Mouse (Mus musculus) C2C12 (cell line): ENCODE data around the gene Rpl13. TPM values are rescaled to one million over a fixed set of nuclear protein-coding genes. Genes with fewer than 3 reads are reported as not detected.

ENCODE experiments used
- H3K27me3 ChIP-seq: one replicate; pipeline ENCODE4 v1.6.1; 2011; ENCODE audit not compliant: control insufficient read depth, insufficient read depth, insufficient read length
- H3K36me3 ChIP-seq: one replicate; pipeline ENCODE4 v1.6.1; 2011; ENCODE audit not compliant: control insufficient read depth, insufficient read depth
- H3K4me3 ChIP-seq: one replicate; pipeline ENCODE4 v1.5.1; 2011; ENCODE audit warnings: mild to moderate bottlenecking, control low read depth; ENCODE audit not compliant: poor library complexity, insufficient read depth, severe bottlenecking
- H3K79me2 ChIP-seq: one replicate; pipeline ENCODE4 v1.6.1; 2011; ENCODE audit not compliant: control insufficient read depth, insufficient read depth
- H3K79me3 ChIP-seq: one replicate; pipeline ENCODE4 v1.6.1; 2011; ENCODE audit warnings: low read depth, control low read depth
- H3ac ChIP-seq: one replicate; pipeline ENCODE3; 2011; ENCODE audit warnings: low read depth; ENCODE audit not compliant: control insufficient read depth, insufficient read length
- CEBPB ChIP-seq: IDR thresholded peaks from one replicate; pipeline ENCODE4 v1.6.1; 2011; ENCODE audit warnings: low read depth, mild to moderate bottlenecking, control low read depth, moderate library complexity
- CTCF ChIP-seq: IDR thresholded peaks from one replicate; pipeline ENCODE4 v1.5.1; 2011; ENCODE audit not compliant: control insufficient read depth, insufficient read depth, insufficient read length
- FOSL1 ChIP-seq: IDR thresholded peaks from one replicate; pipeline ENCODE4 v1.8.0; 2011; ENCODE audit warnings: mild to moderate bottlenecking, low read length; ENCODE audit not compliant: poor library complexity, insufficient read depth, severe bottlenecking
- MAX ChIP-seq: IDR thresholded peaks from one replicate; pipeline ENCODE4 v1.6.1; 2011; ENCODE audit warnings: mild to moderate bottlenecking, control low read depth
- MYOD1 ChIP-seq: IDR thresholded peaks from one replicate; pipeline ENCODE4 v1.6.1; 2011; ENCODE audit warnings: low read depth; ENCODE audit not compliant: control insufficient read depth, insufficient read length
- MYOG ChIP-seq: IDR thresholded peaks from one replicate; pipeline ENCODE4 v1.6.1; 2011; ENCODE audit not compliant: control insufficient read depth, insufficient read length; ENCODE audit errors: extremely low read depth
- USF1 ChIP-seq: IDR thresholded peaks from one replicate; pipeline ENCODE4 v1.6.1; 2011; ENCODE audit warnings: low read depth, mild to moderate bottlenecking, control low read depth, moderate library complexity
- polyA plus RNA-seq: library from polyadenylated mRNA; unstranded; fragments of >200 nt; fragmentation: generic; extraction: Trizol; gene quantifications from one replicate; pipeline ENCODE4 v1.2.1, GENCODE M21; 2012; ENCODE audit warnings: missing spikeins

Rpl13 gene
- polyA plus RNA-seq, 1 experiment = 3,422 TPM

- Histone ChIP-seq H3ac (peak overlapping the region; percentile 73), H3K27me3 (no peaks in the 10 kb centered on the region), H3K79me3 (peaks cover 22% of the 10 kb centered on the region), H3K4me3 (peak overlapping the region; percentile 63), H3K36me3 (no peaks in the 10 kb centered on the region), H3K79me2 (peaks cover 48% of the 10 kb centered on the region)
- TF ChIP-seq FOSL1 (no peak), MAX (no peak), MYOD1 (no peak), USF1 (no peak), MYOG (no peak), CEBPB (no peak), CTCF (no peak)
Observed at GRCm38 (mm10) chr8:123066101-123066683, 36.0 kb upstream of the Rpl13 start.

DNA sequence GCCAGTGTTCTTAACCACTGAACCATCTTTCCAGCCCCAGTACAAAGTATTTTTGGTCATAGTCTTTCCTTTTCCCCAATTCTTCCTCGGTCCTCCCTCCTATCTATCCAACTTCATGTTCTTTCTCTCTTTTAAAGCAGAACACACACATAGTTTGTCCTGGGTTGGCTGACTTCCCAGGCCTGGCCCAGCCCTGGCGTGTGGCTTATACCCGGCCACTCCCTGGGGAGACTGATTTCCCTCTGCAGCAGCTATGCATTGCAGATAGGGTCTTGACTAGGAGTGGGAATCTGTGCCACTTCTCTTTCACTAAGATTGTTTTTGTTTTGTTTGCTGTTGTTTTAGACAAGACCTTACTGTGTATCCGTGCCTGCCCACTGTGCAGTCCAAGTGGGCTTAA is 31.0 kb upstream of the Rpl13 start:
- peaks cover 15% of the 10 kb centered on the region for H3K36me3 ChIP-seq
- H3ac ChIP-seq = no peak overlapping the region
- TF ChIP-seq FOSL1 (no peak), CTCF (no peak), MAX (no peak)
- no peaks in the 10 kb centered on the region for H3K27me3 ChIP-seq
- peaks cover 31% of the 10 kb centered on the region for H3K79me2 ChIP-seq
- H3K4me3 ChIP-seq = no peak overlapping the region
- H3K79me3 ChIP-seq = peaks cover 17% of the 10 kb centered on the region

GRCm38 (mm10) chr8:123077213-123077612 is 24.9 kb upstream of the Rpl13 start:
- no peak overlapping the region for H3K4me3 ChIP-seq
- H3K27me3 ChIP-seq = no peaks in the 10 kb centered on the region
- TF ChIP-seq CEBPB (no peak), CTCF (no peak), FOSL1 (no peak), MYOD1 (no peak), MAX (no peak), MYOG (no peak), USF1 (no peak)
- H3ac ChIP-seq = no peak overlapping the region
- no peaks in the 10 kb centered on the region for H3K79me3 ChIP-seq
- peaks cover 50% of the 10 kb centered on the region for H3K36me3 ChIP-seq
- no peaks in the 10 kb centered on the region for H3K79me2 ChIP-seq

DNA sequence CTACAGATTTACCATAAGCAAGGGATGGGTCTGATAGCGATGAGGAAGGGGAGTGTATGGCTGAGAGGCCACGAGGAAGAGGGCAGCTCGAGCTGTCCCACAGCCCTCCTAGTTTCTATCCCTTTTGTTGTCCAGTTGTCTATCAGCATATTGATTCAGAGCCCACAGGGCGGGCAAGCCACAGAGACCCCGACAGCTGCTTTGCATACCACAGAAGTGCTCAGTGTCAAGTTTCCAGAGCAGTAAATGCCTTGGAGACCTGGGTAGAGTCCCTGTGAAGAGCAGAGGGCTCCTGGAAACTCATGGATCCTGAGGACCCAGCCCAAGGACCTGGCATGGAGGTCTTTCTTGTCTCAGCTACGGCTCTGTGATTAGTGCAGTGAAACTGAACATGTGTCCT is 19.2 kb upstream of the Rpl13 start:
- TF ChIP-seq MYOD1 (no peak), MYOG (no peak), USF1 (no peak), CEBPB (no peak), MAX (no peak), CTCF (no peak), FOSL1 (no peak)
- no peaks in the 10 kb centered on the region for H3K27me3 ChIP-seq
- peaks cover 52% of the 10 kb centered on the region for H3K36me3 ChIP-seq
- H3K4me3 ChIP-seq = no peak overlapping the region
- no peaks in the 10 kb centered on the region for H3K79me3 ChIP-seq
- H3K79me2 ChIP-seq = no peaks in the 10 kb centered on the region
- H3ac ChIP-seq = no peak overlapping the region

DNA sequence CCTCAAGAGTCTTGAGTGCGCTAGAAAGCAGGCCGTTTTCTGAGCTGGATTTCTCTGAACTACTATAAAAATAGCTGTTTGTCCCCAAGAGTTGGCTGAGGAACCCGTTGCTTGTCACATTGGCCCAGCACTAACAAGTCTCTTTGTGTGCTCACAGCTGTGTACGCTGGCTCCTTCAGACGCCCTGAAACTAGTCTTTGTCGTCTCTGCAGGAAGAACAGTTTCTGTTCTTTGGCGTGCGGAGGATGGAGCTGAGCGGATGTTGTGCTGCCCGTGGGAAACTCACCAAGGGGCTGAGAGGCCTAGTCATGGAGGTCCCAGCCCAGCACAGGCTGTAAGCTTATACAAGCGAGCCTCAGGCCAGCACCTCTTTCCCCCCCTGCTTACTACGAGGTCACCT is 18.5 kb upstream of the Rpl13 start:
- peaks cover 55% of the 10 kb centered on the region for H3K36me3 ChIP-seq
- no peaks in the 10 kb centered on the region for H3K27me3 ChIP-seq
- no peak overlapping the region for H3ac ChIP-seq
- H3K79me2 ChIP-seq = no peaks in the 10 kb centered on the region
- H3K79me3 ChIP-seq = no peaks in the 10 kb centered on the region
- no peak overlapping the region for H3K4me3 ChIP-seq
- TF ChIP-seq MYOD1 = no peak

- Histone ChIP-seq H3K79me3 (no peaks in the 10 kb centered on the region), H3K4me3 (no peak overlapping the region), H3ac (no peak overlapping the region), H3K36me3 (peaks cover 62% of the 10 kb centered on the region), H3K27me3 (no peaks in the 10 kb centered on the region), H3K79me2 (no peaks in the 10 kb centered on the region)
- TF ChIP-seq USF1 (no peak), MYOD1 (no peak), MYOG (no peak), MAX (no peak), CTCF (no peak), FOSL1 (no peak), CEBPB (no peak)
Observed at GRCm38 (mm10) chr8:123087289-123087688, 14.9 kb upstream of the Rpl13 start.
